Mouse (Mus musculus): ENCODE results near the gene Tubb2b.
"Not testable (repeated sequence)": the region's sequence is repeated elsewhere in the genome, so short reads cannot be mapped to it uniquely, and the experiment has no call there.

Gene Tubb2b

GRCm38 (mm10) chr13:34106999-34107398 lies 23.3 kb downstream of the Tubb2b start:
- no peak for DNase-seq (ENCODE audit: low read depth, low spot score)

GRCm38 (mm10) chr13:34106256-34106655 lies 24.0 kb downstream of the Tubb2b start:
- DNase-seq (ENCODE audit: low read depth, low spot score): no peak

- DNase-seq (ENCODE audit: low read depth, low spot score): no peak
Measured at GRCm38 (mm10) chr13:34105364-34105763, 24.9 kb downstream of the Tubb2b start.

- no peak for DNase-seq (ENCODE audit: low read depth, low spot score)
Measured at GRCm38 (mm10) chr13:34101908-34102307, 28.4 kb downstream of the Tubb2b start.

GRCm38 (mm10) chr13:34101247-34101646 lies 29.0 kb downstream of the Tubb2b start:
- no peak for DNase-seq (ENCODE audit: low read depth, low spot score)

- peak; percentile 15 for DNase-seq (ENCODE audit: low read depth, low spot score)
Measured at GRCm38 (mm10) chr13:34100733-34101132, 29.5 kb downstream of the Tubb2b start.

- no peak for DNase-seq (ENCODE audit: low read depth, low spot score)
Measured at GRCm38 (mm10) chr13:34097086-34097485, 33.2 kb downstream of the Tubb2b start.

GRCm38 (mm10) chr13:34096455-34096854 lies 33.8 kb downstream of the Tubb2b start:
- no peak for DNase-seq (ENCODE audit: low read depth, low spot score)

GRCm38 (mm10) chr13:34095542-34096435 lies 34.5 kb downstream of the Tubb2b start:
- DNase-seq (ENCODE audit: low read depth, low spot score): no peak

GRCm38 (mm10) chr13:34089358-34089757 lies 40.9 kb downstream of the Tubb2b start:
- DNase-seq (ENCODE audit: low read depth, low spot score): no peak

- DNase-seq (ENCODE audit: low read depth, low spot score): no peak
Measured at GRCm38 (mm10) chr13:34088871-34089288, 41.4 kb downstream of the Tubb2b start.

- not testable (repeated sequence) for DNase-seq (ENCODE audit: low read depth, low spot score)
Measured at GRCm38 (mm10) chr13:34088201-34088649, 42.0 kb downstream of the Tubb2b start.

GRCm38 (mm10) chr13:34087052-34087812 lies 43.0 kb downstream of the Tubb2b start:
- DNase-seq (ENCODE audit: low read depth, low spot score): no peak

- DNase-seq (ENCODE audit: low read depth, low spot score): no peak
Measured at GRCm38 (mm10) chr13:34084026-34084750, 46.1 kb downstream of the Tubb2b start.

GRCm38 (mm10) chr13:34081926-34082325 lies 48.3 kb downstream of the Tubb2b start:
- no peak for DNase-seq (ENCODE audit: low read depth, low spot score)

- no peak for DNase-seq (ENCODE audit: low read depth, low spot score)
Measured at GRCm38 (mm10) chr13:34079801-34080200, 50.5 kb downstream of the Tubb2b start.

GRCm38 (mm10) chr13:34078500-34079280 lies 51.6 kb downstream of the Tubb2b start:
- DNase-seq (ENCODE audit: low read depth, low spot score): no peak

- peak; percentile 73 for DNase-seq (ENCODE audit: low read depth, low spot score)
Measured at GRCm38 (mm10) chr13:34077492-34078271, 52.6 kb downstream of the Tubb2b start, which contains the start of gene Tubb2a. Tubb2a (minus strand) TSS chr13:34078007.

All from c-Kit-negative CD71-positive TER-119-positive erythroid progenitor cells, embryonic 14.5 days (primary cell).